Mouse (Mus musculus): ENCODE results near the gene Actr5.

Actr5 gene

GRCm38 (mm10) chr2:158667022-158667670 is 42.5 kb downstream of the Actr5 start:
- no peak for DNase-seq (ENCODE audit: low read depth, low spot score)

- DNase-seq (ENCODE audit: low read depth, low spot score): no peak
These were observed 43.2 kb downstream of the Actr5 start for GRCm38 (mm10) chr2:158667671-158668432.

- no peak for DNase-seq (ENCODE audit: low read depth, low spot score)
These were observed 43.8 kb downstream of the Actr5 start for GRCm38 (mm10) chr2:158668433-158669010.

- DNase-seq (ENCODE audit: low read depth, low spot score): no peak
These were observed 44.8 kb downstream of the Actr5 start for GRCm38 (mm10) chr2:158669199-158670195.

- no peak for DNase-seq (ENCODE audit: low read depth, low spot score)
These were observed 45.9 kb downstream of the Actr5 start for GRCm38 (mm10) chr2:158670571-158670970.

- DNase-seq (ENCODE audit: low read depth, low spot score): no peak
These were observed 48.1 kb downstream of the Actr5 start for GRCm38 (mm10) chr2:158672829-158673228.

GRCm38 (mm10) chr2:158673493-158673892 is 48.8 kb downstream of the Actr5 start:
- no peak for DNase-seq (ENCODE audit: low read depth, low spot score)

GRCm38 (mm10) chr2:158674131-158674530 is 49.4 kb downstream of the Actr5 start:
- DNase-seq (ENCODE audit: low read depth, low spot score): no peak

GRCm38 (mm10) chr2:158674759-158675158 is 50.1 kb downstream of the Actr5 start:
- DNase-seq (ENCODE audit: low read depth, low spot score): no peak

- DNase-seq (ENCODE audit: low read depth, low spot score): no peak
These were observed 50.5 kb downstream of the Actr5 start for GRCm38 (mm10) chr2:158675161-158675560.

- no peak for DNase-seq (ENCODE audit: low read depth, low spot score)
These were observed 51.3 kb downstream of the Actr5 start for GRCm38 (mm10) chr2:158675907-158676533.

GRCm38 (mm10) chr2:158677946-158678345 is 53.3 kb downstream of the Actr5 start:
- no peak for DNase-seq (ENCODE audit: low read depth, low spot score)

- DNase-seq (ENCODE audit: low read depth, low spot score): no peak
These were observed 54.4 kb downstream of the Actr5 start for GRCm38 (mm10) chr2:158679091-158679490.

GRCm38 (mm10) chr2:158680357-158680889 is 55.7 kb downstream of the Actr5 start:
- no peak for DNase-seq (ENCODE audit: low read depth, low spot score)

- no peak for DNase-seq (ENCODE audit: low read depth, low spot score)
These were observed 57.0 kb downstream of the Actr5 start for GRCm38 (mm10) chr2:158681714-158682113.

- DNase-seq (ENCODE audit: low read depth, low spot score): no peak
These were observed 57.8 kb downstream of the Actr5 start for GRCm38 (mm10) chr2:158682344-158683037.

GRCm38 (mm10) chr2:158683038-158683413 is 58.3 kb downstream of the Actr5 start:
- no peak for DNase-seq (ENCODE audit: low read depth, low spot score)

- no peak for DNase-seq (ENCODE audit: low read depth, low spot score)
These were observed 59.7 kb downstream of the Actr5 start for GRCm38 (mm10) chr2:158684247-158684843.

GRCm38 (mm10) chr2:158684910-158685309 is 60.2 kb downstream of the Actr5 start:
- no peak for DNase-seq (ENCODE audit: low read depth, low spot score)

- DNase-seq (ENCODE audit: low read depth, low spot score): no peak
These were observed 61.7 kb downstream of the Actr5 start for GRCm38 (mm10) chr2:158686394-158686793.
